Mouse (Mus musculus) heart, postnatal 10 days (tissue): ENCODE data around the gene Rab8b. TPM values are rescaled to one million over a fixed set of nuclear protein-coding genes. Genes with fewer than 3 reads are reported as not detected.

Source experiments
- DNase-seq, 2 experiments: peaks; one replicate each; pipeline ENCODE4 v3.0.0; 2021
- intact Hi-C: fragments of 180-260 bp; cut with DNase I; formaldehyde crosslinking; loops from one replicate; pipeline ENCODE4 v1.15.1; 2025
- total RNA-seq, 2 experiments: library from RNA; stranded (reverse); gene quantifications; 2 replicates each; pipeline ENCODE4 v1.2.3; 2021

The Rab8b gene
- total RNA-seq, 2 experiments from 2014 or later = 15.9 to 19.0 TPM

DNA sequence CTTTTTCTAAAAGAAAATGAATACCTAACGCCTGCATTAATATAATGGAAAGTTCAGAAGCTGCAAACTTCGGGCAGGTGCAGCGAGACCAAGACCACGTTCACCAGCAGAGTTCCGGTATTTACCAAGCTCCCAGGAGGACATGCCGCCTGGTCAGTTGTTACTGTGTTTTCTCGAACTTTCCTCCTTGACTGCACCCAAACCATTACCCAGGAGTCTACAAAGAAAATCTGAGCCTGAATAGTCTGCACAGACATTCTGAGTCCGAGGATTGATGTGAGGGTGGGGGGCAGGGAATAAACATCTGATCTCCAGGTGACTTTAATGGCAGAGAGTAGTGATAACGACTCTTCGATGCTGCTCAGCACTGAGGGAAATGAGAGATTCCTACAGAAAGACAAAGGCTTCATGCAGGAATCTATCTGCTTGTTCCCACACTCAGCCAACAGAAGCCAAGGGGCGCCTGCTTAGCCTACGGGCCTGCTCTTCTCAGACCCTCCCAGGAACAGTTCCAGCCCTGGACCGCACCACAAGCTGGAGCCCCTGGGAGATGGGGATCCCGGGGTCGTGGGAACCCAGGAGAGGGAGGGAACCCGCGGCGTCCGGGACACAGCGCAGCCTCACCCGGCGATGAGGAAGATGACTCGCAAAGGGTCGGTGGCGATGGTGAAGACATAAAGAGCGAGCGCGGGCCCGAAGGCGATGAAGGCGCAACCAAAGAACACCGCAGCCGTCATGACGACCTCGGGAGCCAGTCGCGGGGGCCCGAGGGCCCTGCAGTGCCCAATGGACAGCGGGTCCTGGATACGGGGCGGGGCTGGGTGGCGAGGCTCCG, 124.6 kb downstream of the Rab8b start:
- DNase-seq = peak in 1 of 2 experiments; percentile 21
- intact Hi-C loops = loop anchor here (2.0 kb wide), 1 partner anchor 30 kb away; no protein-coding TSS in a partner anchor

Other genes with a start within 250 kb of the Rab8b start
- under 1 TPM; 0.17 to 0.31 TPM for gene Car12, start 206.0 kb downstream of the Rab8b start, total RNA-seq
- gene Aph1b, start 124.2 kb downstream of the Rab8b start, total RNA-seq = 1 to 10 TPM; 6.5 to 8.1 TPM
- under 1 TPM; 0.17 to 0.32 TPM for gene Gm10647, start 122.6 kb downstream of the Rab8b start, total RNA-seq
- gene Aph1c, start 85.0 kb downstream of the Rab8b start, total RNA-seq = 1 to 10 TPM in 1 of 2 experiments, under 1 TPM in 1; 0.93 to 1.1 TPM
- gene Rps27l, start 26.4 kb upstream of the Rab8b start, total RNA-seq = 100 to 1,000 TPM; 247 to 258 TPM
- 10 to 100 TPM; 22.2 to 23.7 TPM for gene Lactb, start 55.8 kb upstream of the Rab8b start, total RNA-seq
- gene Tpm1, start 129.7 kb upstream of the Rab8b start, total RNA-seq = 1,000 to 10,000 TPM; 9,258 to 9,439 TPM